Mouse (Mus musculus): ENCODE measurements at regions not wholly inside any gene's neighbourhood (a gene's known extent, or its start where the extent isn't known, plus 50 kb on each side); places are given as distances from the start of the nearest gene placed in this dataset.

DNA sequence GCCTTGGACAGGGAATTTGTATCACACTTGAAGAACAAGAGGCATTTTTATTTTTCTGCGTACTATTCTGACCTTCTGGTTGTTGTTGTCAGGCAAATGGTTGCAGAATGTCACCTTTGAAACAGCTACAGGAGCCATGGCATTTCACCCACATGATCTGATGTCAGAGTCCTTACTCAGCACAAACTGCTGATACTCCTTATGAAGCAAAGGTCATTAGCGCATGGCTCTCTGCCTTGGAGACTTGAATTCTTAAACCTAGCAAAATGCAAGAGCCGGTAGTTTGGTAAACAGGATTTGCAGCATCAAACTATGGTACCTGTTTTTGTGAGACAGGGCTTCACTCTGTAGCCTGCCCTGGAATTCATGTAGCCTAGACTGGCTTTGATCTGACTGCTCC lies 127.3 kb upstream of the Tut7 start:
- TF ChIP-seq CTCF (IDR thresholded peaks at IDR 0.05; ENCODE audit: control insufficient read depth, insufficient read depth, insufficient replicate concordance, low read depth, low read length): no peak
- TF ChIP-seq POLR2A (IDR thresholded peaks at IDR 0.05; ENCODE audit: control insufficient read depth, low read depth, low read length): no peak
- Histone ChIP-seq H3K4me1 (ENCODE audit: control insufficient read depth, insufficient read depth, low read length) (no peaks in the 10 kb centered on the region), H3K4me3 (ENCODE audit: control insufficient read depth, low read depth, low read length) (no peak overlapping the region), H3K27ac (ENCODE audit: control insufficient read depth, insufficient read depth, low read depth, low read length) (no peak overlapping the region), H3K36me3 (ENCODE audit: control insufficient read depth, insufficient read depth, low read length) (no peaks in the 10 kb centered on the region), H3K27me3 (ENCODE audit: control insufficient read depth, insufficient read depth, low read length) (no peaks in the 10 kb centered on the region)

- Histone ChIP-seq H3K27me3 (ENCODE audit: control insufficient read depth, insufficient read depth, low read length) (no peaks in the 10 kb centered on the region), H3K4me3 (ENCODE audit: control insufficient read depth, low read depth, low read length) (no peak overlapping the region), H3K4me1 (ENCODE audit: control insufficient read depth, insufficient read depth, low read length) (no peaks in the 10 kb centered on the region), H3K27ac (ENCODE audit: control insufficient read depth, insufficient read depth, low read depth, low read length) (no peak overlapping the region), H3K36me3 (ENCODE audit: control insufficient read depth, insufficient read depth, low read length) (no peaks in the 10 kb centered on the region)
- TF ChIP-seq CTCF (IDR thresholded peaks at IDR 0.05; ENCODE audit: control insufficient read depth, insufficient read depth, insufficient replicate concordance, low read depth, low read length) (no peak), POLR2A (IDR thresholded peaks at IDR 0.05; ENCODE audit: control insufficient read depth, low read depth, low read length) (no peak)
Observed at GRCm38 (mm10) chr13:59949471-59949870, 126.5 kb upstream of the Tut7 start.

DNA sequence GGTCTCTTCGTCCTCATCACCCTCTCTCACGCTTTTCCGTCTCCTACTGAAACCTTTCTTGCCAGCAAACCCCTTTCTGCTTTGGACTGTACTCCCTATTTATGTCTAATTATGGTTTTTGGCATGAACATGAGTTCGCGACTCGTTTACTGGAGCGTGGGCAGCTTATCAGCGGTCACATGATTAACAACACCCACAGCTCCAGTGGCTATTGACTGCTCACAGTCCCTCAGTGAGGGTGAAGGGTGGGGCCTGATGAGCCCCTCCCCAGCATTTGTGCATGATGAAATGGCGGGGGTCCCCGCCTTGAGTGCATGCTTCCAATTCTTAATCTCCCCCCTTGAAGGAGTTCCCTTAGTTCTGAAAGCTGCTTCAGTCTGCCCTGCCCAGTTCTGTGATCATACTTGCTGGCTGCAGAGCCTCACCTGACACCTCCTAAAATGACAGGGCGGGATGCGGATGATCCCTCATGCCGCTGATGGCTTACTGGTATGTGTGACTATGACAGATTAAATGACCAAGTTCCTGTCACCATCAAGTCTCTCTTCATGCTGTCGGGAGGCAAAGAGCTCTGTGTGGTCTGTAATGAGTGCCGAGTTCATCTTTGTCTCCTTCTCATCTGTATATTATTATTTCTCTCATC lies 125.7 kb upstream of the Tut7 start:
- H3K27me3 ChIP-seq (ENCODE audit: control insufficient read depth, insufficient read depth, low read length): no peaks in the 10 kb centered on the region
- H3K36me3 ChIP-seq (ENCODE audit: control insufficient read depth, insufficient read depth, low read length): no peaks in the 10 kb centered on the region
- no peak overlapping the region for H3K4me3 ChIP-seq (ENCODE audit: control insufficient read depth, low read depth, low read length)
- no peaks in the 10 kb centered on the region for H3K4me1 ChIP-seq (ENCODE audit: control insufficient read depth, insufficient read depth, low read length)
- no peak overlapping the region for H3K27ac ChIP-seq (ENCODE audit: control insufficient read depth, insufficient read depth, low read depth, low read length)
- TF ChIP-seq CTCF (IDR thresholded peaks at IDR 0.05; ENCODE audit: control insufficient read depth, insufficient read depth, insufficient replicate concordance, low read depth, low read length): no peak
- TF ChIP-seq POLR2A (IDR thresholded peaks at IDR 0.05; ENCODE audit: control insufficient read depth, low read depth, low read length): no peak

DNA sequence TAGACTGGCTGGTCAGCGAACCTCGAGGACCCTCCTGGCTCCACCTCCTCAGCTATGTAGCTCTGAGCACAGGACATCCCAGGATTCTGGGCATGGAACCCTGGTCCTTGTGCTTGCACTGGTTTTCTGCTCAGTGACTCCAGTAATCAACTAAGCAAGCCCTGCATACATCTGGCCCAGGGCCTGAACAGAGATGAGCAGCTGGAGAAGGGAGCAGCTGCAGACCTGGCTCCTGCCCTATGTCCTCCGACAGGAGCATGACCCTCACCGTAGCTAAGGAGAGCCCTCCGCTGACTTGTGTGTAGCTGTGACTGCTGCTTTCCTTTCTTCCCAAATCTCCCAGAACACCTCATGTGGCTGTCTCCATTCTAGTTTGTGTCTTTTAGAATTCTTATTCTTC lies 124.5 kb upstream of the Tut7 start:
- H3K27me3 ChIP-seq (ENCODE audit: control insufficient read depth, insufficient read depth, low read length): no peaks in the 10 kb centered on the region
- H3K4me3 ChIP-seq (ENCODE audit: control insufficient read depth, low read depth, low read length): no peak overlapping the region
- no peaks in the 10 kb centered on the region for H3K36me3 ChIP-seq (ENCODE audit: control insufficient read depth, insufficient read depth, low read length)
- H3K27ac ChIP-seq (ENCODE audit: control insufficient read depth, insufficient read depth, low read depth, low read length): no peak overlapping the region
- TF ChIP-seq CTCF (IDR thresholded peaks at IDR 0.05; ENCODE audit: control insufficient read depth, insufficient read depth, insufficient replicate concordance, low read depth, low read length): no peak
- no peak for TF ChIP-seq POLR2A (IDR thresholded peaks at IDR 0.05; ENCODE audit: control insufficient read depth, low read depth, low read length)
- H3K4me1 ChIP-seq (ENCODE audit: control insufficient read depth, insufficient read depth, low read length): no peaks in the 10 kb centered on the region

DNA sequence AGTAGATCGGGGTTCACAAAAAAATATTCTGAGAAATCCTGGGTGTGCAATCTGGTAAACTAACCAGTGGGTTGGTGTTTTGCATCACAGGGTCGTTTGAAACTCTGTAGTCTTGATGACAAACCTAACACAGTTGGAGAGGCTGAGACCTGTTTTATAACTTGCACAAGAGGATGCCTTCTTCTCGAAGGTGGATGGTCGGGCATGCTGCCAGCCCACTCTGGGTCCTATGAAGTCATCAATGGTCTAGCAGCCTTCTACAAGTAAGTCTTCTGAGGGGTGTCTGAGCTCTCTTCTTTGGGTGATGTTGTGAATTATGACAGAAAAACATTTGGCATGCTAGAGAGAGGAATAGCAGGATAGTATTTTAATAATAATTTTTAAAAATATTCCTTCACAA lies 123.6 kb upstream of the Tut7 start:
- Histone ChIP-seq H3K4me1 (ENCODE audit: control insufficient read depth, insufficient read depth, low read length) (no peaks in the 10 kb centered on the region), H3K27me3 (ENCODE audit: control insufficient read depth, insufficient read depth, low read length) (no peaks in the 10 kb centered on the region), H3K27ac (ENCODE audit: control insufficient read depth, insufficient read depth, low read depth, low read length) (no peak overlapping the region), H3K36me3 (ENCODE audit: control insufficient read depth, insufficient read depth, low read length) (no peaks in the 10 kb centered on the region), H3K4me3 (ENCODE audit: control insufficient read depth, low read depth, low read length) (no peak overlapping the region)
- no peak for TF ChIP-seq POLR2A (IDR thresholded peaks at IDR 0.05; ENCODE audit: control insufficient read depth, low read depth, low read length)
- no peak for TF ChIP-seq CTCF (IDR thresholded peaks at IDR 0.05; ENCODE audit: control insufficient read depth, insufficient read depth, insufficient replicate concordance, low read depth, low read length)

DNA sequence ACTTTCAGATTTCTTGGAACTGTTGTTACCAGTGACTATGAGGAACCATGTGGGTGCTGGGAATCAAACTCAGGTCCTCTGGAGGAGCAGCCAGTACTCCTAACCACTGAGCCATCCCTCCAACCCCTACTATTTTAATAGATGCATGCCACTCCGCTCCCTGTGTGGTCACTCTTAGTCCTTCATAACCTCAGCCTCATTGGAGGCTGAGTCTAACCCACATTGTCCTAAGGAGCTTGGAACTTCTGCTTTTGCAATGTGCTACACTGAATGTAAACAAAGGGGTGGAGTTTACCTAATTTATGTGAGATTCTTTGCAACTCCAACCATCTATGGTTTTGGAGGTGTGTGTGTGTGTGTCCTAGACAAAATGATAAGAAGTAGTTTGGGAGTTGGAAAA lies 122.7 kb upstream of the Tut7 start:
- TF ChIP-seq CTCF (IDR thresholded peaks at IDR 0.05; ENCODE audit: control insufficient read depth, insufficient read depth, insufficient replicate concordance, low read depth, low read length) (no peak), POLR2A (IDR thresholded peaks at IDR 0.05; ENCODE audit: control insufficient read depth, low read depth, low read length) (no peak)
- no peaks in the 10 kb centered on the region for H3K4me1 ChIP-seq (ENCODE audit: control insufficient read depth, insufficient read depth, low read length)
- no peak overlapping the region for H3K4me3 ChIP-seq (ENCODE audit: control insufficient read depth, low read depth, low read length)
- H3K27me3 ChIP-seq (ENCODE audit: control insufficient read depth, insufficient read depth, low read length): no peaks in the 10 kb centered on the region
- H3K27ac ChIP-seq (ENCODE audit: control insufficient read depth, insufficient read depth, low read depth, low read length): no peak overlapping the region
- H3K36me3 ChIP-seq (ENCODE audit: control insufficient read depth, insufficient read depth, low read length): no peaks in the 10 kb centered on the region

- Histone ChIP-seq H3K4me1 (ENCODE audit: control insufficient read depth, insufficient read depth, low read length) (no peaks in the 10 kb centered on the region), H3K4me3 (ENCODE audit: control insufficient read depth, low read depth, low read length) (no peak overlapping the region), H3K36me3 (ENCODE audit: control insufficient read depth, insufficient read depth, low read length) (no peaks in the 10 kb centered on the region), H3K27me3 (ENCODE audit: control insufficient read depth, insufficient read depth, low read length) (no peaks in the 10 kb centered on the region), H3K27ac (ENCODE audit: control insufficient read depth, insufficient read depth, low read depth, low read length) (no peak overlapping the region)
- TF ChIP-seq POLR2A (IDR thresholded peaks at IDR 0.05; ENCODE audit: control insufficient read depth, low read depth, low read length) (no peak), CTCF (IDR thresholded peaks at IDR 0.05; ENCODE audit: control insufficient read depth, insufficient read depth, insufficient replicate concordance, low read depth, low read length) (no peak)
Observed at GRCm38 (mm10) chr13:59943602-59944140, 120.7 kb upstream of the Tut7 start.

All from testis, adult 2 months (tissue).